10 mouse cellular contexts compared by ENCODE assay signal in the genomic region with DNA sequence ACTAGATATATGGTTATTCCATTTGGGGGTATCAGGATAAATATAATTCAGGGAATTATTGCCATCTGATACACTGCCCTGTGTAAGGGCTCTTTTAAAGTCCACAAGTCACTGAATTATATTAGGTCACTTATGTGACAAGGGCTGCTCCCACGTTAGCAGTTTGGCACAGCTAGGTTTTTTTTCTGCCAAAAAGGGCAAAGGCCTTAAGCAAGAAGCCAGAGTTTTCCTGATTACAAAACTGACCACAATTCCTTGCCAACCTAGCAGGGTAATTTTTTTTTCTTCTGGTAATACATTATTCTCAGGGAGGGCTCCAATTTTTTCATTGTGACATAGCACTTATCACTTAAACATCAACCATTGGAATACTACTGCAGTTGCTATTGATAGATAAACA.
DNase-seq lines count a peak whose midpoint lies in the region; ATAC-seq and TF ChIP-seq lines count a peak whose summit lies in the region.
"Had no signal": no experiment of that assay in that cellular context is flagged by ENCODE, and none has a peak within 500 bp of the region (broad histone marks: within the 10 kb centered on the region; RNA-seq: fewer than 3 reads in every experiment).

No protein-coding gene starts in this region.

- H3K4me2 ChIP-seq in liver, postnatal 0 days (ENCODE audit: low read depth, low read length), result no peak overlapping the region
- H3K4me2 ChIP-seq in liver, embryonic 11.5 days, result no peak overlapping the region
- H3K4me2 ChIP-seq in hindbrain, embryonic 11.5 days (replicated peaks; ENCODE audit: low read depth, low read length), result no peak overlapping the region
- H3K4me2 ChIP-seq: limb, embryonic 12.5 days; neural tube, embryonic 15.5 days had no signal

- WGBS in liver, postnatal 0 days (ENCODE audit: insufficient replicate concordance), result 21% methylated on average over 1 of the region's 1 CpGs
- 32% methylated on average over 1 of the region's 1 CpGs for WGBS in liver, embryonic 11.5 days
- 73% methylated on average over 1 of the region's 1 CpGs for WGBS in hindbrain, embryonic 11.5 days

- no peak overlapping the region for H3K9ac ChIP-seq in liver, postnatal 0 days (replicated peaks)
- no peak overlapping the region for H3K9ac ChIP-seq in liver, embryonic 11.5 days (ENCODE audit: low read depth, low read length)
- H3K9ac ChIP-seq in hindbrain, embryonic 11.5 days (ENCODE audit: low read depth, low read length), result no peak overlapping the region
- H3K9ac ChIP-seq: limb, embryonic 12.5 days; neural tube, embryonic 15.5 days had no signal

- no peak overlapping the region for H3K27ac ChIP-seq in liver, postnatal 0 days (ENCODE audit: low read depth)
- H3K27ac ChIP-seq in liver, embryonic 11.5 days (ENCODE audit: low read depth, low read length), result no peak overlapping the region
- no peak overlapping the region for H3K27ac ChIP-seq in hindbrain, embryonic 11.5 days (ENCODE audit: low read depth, low read length)
- H3K27ac ChIP-seq: limb, embryonic 12.5 days; neural tube, embryonic 15.5 days had no signal

- peak; percentile 59; the same call in 1 of the 2 replicates for TF ChIP-seq EP300 in liver, postnatal 0 days (IDR thresholded peaks at IDR 0.05; ENCODE audit: low read depth)

- no peak for TF ChIP-seq CTCF in liver, postnatal 0 days (IDR thresholded peaks at IDR 0.05; ENCODE audit: low read depth)

- no peak overlapping the region for H3K4me3 ChIP-seq in liver, postnatal 0 days (ENCODE audit: low read depth, low read length)
- H3K4me3 ChIP-seq in liver, embryonic 11.5 days (ENCODE audit: low read depth, low read length), result no peak overlapping the region
- H3K4me3 ChIP-seq in hindbrain, embryonic 11.5 days (ENCODE audit: low read depth, low read length), result no peak overlapping the region
- H3K4me3 ChIP-seq: limb, embryonic 12.5 days; neural tube, embryonic 15.5 days had no signal

- peaks cover 9% of the 10 kb centered on the region for H3K4me1 ChIP-seq in liver, postnatal 0 days (ENCODE audit: insufficient read depth)
- no peaks in the 10 kb centered on the region for H3K4me1 ChIP-seq in liver, embryonic 11.5 days (replicated peaks; ENCODE audit: control insufficient read depth, insufficient read depth, low read length)
- no peaks in the 10 kb centered on the region for H3K4me1 ChIP-seq in hindbrain, embryonic 11.5 days (replicated peaks; ENCODE audit: control insufficient read depth, insufficient read depth, low read length)
- H3K4me1 ChIP-seq: neural tube, embryonic 15.5 days had no signal

- H3K9me3 ChIP-seq in liver, postnatal 0 days (ENCODE audit: low read length), result no peaks in the 10 kb centered on the region
- no peaks in the 10 kb centered on the region for H3K9me3 ChIP-seq in liver, embryonic 11.5 days (ENCODE audit: control insufficient read depth, low read length)
- H3K9me3 ChIP-seq in hindbrain, embryonic 11.5 days (ENCODE audit: control insufficient read depth, low read length), result no peaks in the 10 kb centered on the region
- H3K9me3 ChIP-seq: G1E; limb, embryonic 12.5 days; neural tube, embryonic 15.5 days had no signal

- no peaks in the 10 kb centered on the region for H3K27me3 ChIP-seq in liver, postnatal 0 days (ENCODE audit: insufficient read depth, low read length)
- H3K27me3 ChIP-seq in liver, embryonic 11.5 days (replicated peaks; ENCODE audit: control insufficient read depth, insufficient read depth, low read length), result no peaks in the 10 kb centered on the region
- no peaks in the 10 kb centered on the region for H3K27me3 ChIP-seq in hindbrain, embryonic 11.5 days (ENCODE audit: control insufficient read depth, insufficient read depth, low read length)
- H3K27me3 ChIP-seq: limb, embryonic 12.5 days; neural tube, embryonic 15.5 days had no signal

- peak; percentile 31 for DNase-seq in liver, postnatal 0 days
- no peak for DNase-seq in liver, embryonic 11.5 days (ENCODE audit: low spot score)
- peak; percentile 49 for DNase-seq in fibroblast of lung, adult 2 months (ENCODE audit: low read depth)
- peak; percentile 79 to 86 for DNase-seq in kidney, postnatal 36 days
- no peak for DNase-seq in frontal cortex, postnatal 10 days (ENCODE audit: low spot score in 2 of 2)
- DNase-seq in embryo, embryonic 10 days (ENCODE audit: low spot score), result no peak
- no peak for DNase-seq in hindbrain, embryonic 11.5 days (ENCODE audit: low spot score)

- H3K36me3 ChIP-seq in liver, postnatal 0 days (replicated peaks; ENCODE audit: insufficient read depth, low read length), result no peaks in the 10 kb centered on the region
- no peaks in the 10 kb centered on the region for H3K36me3 ChIP-seq in liver, embryonic 11.5 days (ENCODE audit: control insufficient read depth, insufficient read depth, low read length)
- no peaks in the 10 kb centered on the region for H3K36me3 ChIP-seq in hindbrain, embryonic 11.5 days (ENCODE audit: control insufficient read depth, insufficient read depth, low read length)
- H3K36me3 ChIP-seq: G1E; limb, embryonic 12.5 days; neural tube, embryonic 15.5 days had no signal

- peak; percentile 80 for ATAC-seq in liver, postnatal 0 days
- no peak for ATAC-seq in liver, embryonic 11.5 days (replicated peaks; ENCODE audit: low FRiP score)
- ATAC-seq in hindbrain, embryonic 11.5 days (ENCODE audit: low FRiP score), result no peak

Comparison
In these comparisons a context has a peak if more than half of its experiments do, and no peak if none do; other contexts are left out.
1. DNase-seq: peak in liver, postnatal 0 days (single experiment), fibroblast of lung, adult 2 months (single experiment) and kidney, postnatal 36 days (2 of 2); none in liver, embryonic 11.5 days (single experiment), frontal cortex, postnatal 10 days (0 of 2), embryo, embryonic 10 days (single experiment) and hindbrain, embryonic 11.5 days (single experiment).